Mouse (Mus musculus) stomach, postnatal 0 days (tissue): ENCODE measurements around the gene Pitpnm2.

Experiments used
- CTCF ChIP-seq: IDR thresholded peaks from 2 replicates; pipeline ENCODE4 v1.5.1; 2016; ENCODE audit warnings: antibody characterized with exemption, low read depth, mild to moderate bottlenecking, moderate library complexity
- EP300 ChIP-seq: optimal IDR thresholded peaks from 2 replicates; pipeline ENCODE3; 2016; ENCODE audit warnings: antibody characterized with exemption

DNA sequence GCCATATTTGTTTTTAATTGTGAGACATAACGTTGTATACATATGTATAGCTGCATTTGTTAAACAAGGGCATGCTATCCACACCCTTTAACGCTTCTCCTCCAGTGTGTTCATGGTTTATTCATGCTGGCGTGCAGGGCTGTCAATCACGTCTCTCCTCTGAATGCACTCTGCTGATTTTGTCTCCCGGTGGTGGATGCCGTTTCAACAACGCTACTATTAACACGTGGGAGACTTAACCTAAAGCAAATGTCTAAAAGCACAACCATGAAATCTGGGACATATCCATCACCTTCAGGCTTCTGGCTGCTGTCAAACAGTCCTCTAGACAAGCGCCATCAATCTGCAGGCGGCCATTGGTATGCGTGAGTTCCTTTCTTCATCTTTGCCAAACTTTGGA lies 20.1 kb upstream of the Pitpnm2 start:
- no peak for TF ChIP-seq CTCF
- no peak for TF ChIP-seq EP300
